Mouse (Mus musculus) heart, postnatal 0 days (tissue): ENCODE measurements at regions not wholly inside any gene's neighbourhood (a gene's known extent, or its start where the extent isn't known, plus 50 kb on each side); places are given as distances from the start of the nearest gene placed in this dataset.

Experiments
- CTCF ChIP-seq: IDR thresholded peaks from 2 replicates; pipeline ENCODE4 v1.5.1; 2016; ENCODE audit warnings: antibody characterized with exemption, control low read depth, low read depth
- EP300 ChIP-seq: IDR thresholded peaks from 2 replicates; pipeline ENCODE4 v1.6.1; 2016; ENCODE audit warnings: antibody characterized with exemption, low read depth

DNA sequence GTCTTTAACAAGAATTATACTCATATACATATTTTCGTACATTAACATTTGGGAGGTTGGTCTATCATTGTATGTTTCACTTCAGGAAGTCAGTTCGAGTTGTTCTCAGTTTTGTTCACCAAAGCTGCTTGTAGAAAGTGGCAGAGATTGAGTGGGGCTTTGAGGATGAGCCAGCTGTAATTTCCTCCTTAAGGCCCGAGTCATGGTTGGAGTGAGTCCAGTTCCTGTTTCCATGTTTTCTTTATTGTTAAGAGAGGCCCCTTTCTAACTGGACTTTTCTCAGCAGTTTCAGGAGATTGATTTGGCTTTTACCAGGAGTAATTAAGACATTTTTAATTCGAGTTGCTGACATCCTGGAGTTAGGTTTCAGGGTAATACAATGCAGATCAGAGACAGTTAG lies 107.7 kb downstream of the Ccdc71l start:
- TF ChIP-seq CTCF = no peak
- no peak for TF ChIP-seq EP300
